7 mouse cellular contexts compared by ENCODE assay signal in genomic region chr15:83148801-83149195, GRCm38 (mm10). TPM values are rescaled to one million over a fixed set of nuclear protein-coding genes. Genes with fewer than 3 reads are reported as not detected.
DNase-seq lines count a peak whose midpoint lies in the region; ATAC-seq and TF ChIP-seq lines count a peak whose summit lies in the region.

No protein-coding gene starts in this region.

- peak overlapping the region; percentile 86 for H3K9ac ChIP-seq in lung, embryonic 14.5 days
- H3K9ac ChIP-seq in embryonic facial prominence, embryonic 14.5 days (ENCODE audit: low read depth, low read length), result peak overlapping the region; percentile 98
- H3K9ac ChIP-seq in midbrain, embryonic 16.5 days (ENCODE audit: low read depth, low read length), result peak overlapping the region; percentile 95

- ATAC-seq in lung, embryonic 14.5 days (ENCODE audit: insufficient read depth), result peak; percentile 85
- ATAC-seq in embryonic facial prominence, embryonic 14.5 days (ENCODE audit: low read depth), result peak; percentile 75
- ATAC-seq in inflammation-experienced regulatory T-cells, adult 6 months, result peak; percentile 20
- ATAC-seq in midbrain, embryonic 16.5 days, result peak; percentile 82

- peak overlapping the region; percentile 92 for H3K4me3 ChIP-seq in lung, embryonic 14.5 days (ENCODE audit: low read depth, low read length)
- peak overlapping the region; percentile 93 for H3K4me3 ChIP-seq in embryonic facial prominence, embryonic 14.5 days (ENCODE audit: low read depth, low read length)
- peak overlapping the region; percentile 84 for H3K4me3 ChIP-seq in midbrain, embryonic 16.5 days (ENCODE audit: low read depth, low read length)

- TF ChIP-seq CTCF in lung, embryonic 14.5 days (IDR thresholded peaks at IDR 0.05; ENCODE audit: low read depth), result no peak

- under 1% methylated on average over 40 of the region's 41 CpGs for WGBS in lung, embryonic 14.5 days
- WGBS in embryonic facial prominence, embryonic 14.5 days, result 0% methylated on average over 10 of the region's 41 CpGs
- under 1% methylated on average over 37 of the region's 41 CpGs for WGBS in midbrain, embryonic 16.5 days

- DNase-seq in lung, embryonic 14.5 days, result peak; percentile 83
- no peak for DNase-seq in lung, postnatal 10 days
- peak; percentile 86 for DNase-seq in embryonic facial prominence, embryonic 14.5 days (ENCODE audit: low spot score)
- DNase-seq in thymus, postnatal 0 days (ENCODE audit: low spot score), result no peak
- no peak for DNase-seq in natural killer cell, adult 2 months (ENCODE audit: low spot score in 2 of 2)

- peak overlapping the region; percentile 93 for H3K4me2 ChIP-seq in lung, embryonic 14.5 days
- peak overlapping the region; percentile 91 for H3K4me2 ChIP-seq in embryonic facial prominence, embryonic 14.5 days (ENCODE audit: low read depth, low read length)
- H3K4me2 ChIP-seq in midbrain, embryonic 16.5 days (ENCODE audit: low read length), result peak overlapping the region; percentile 84

- no peaks in the 10 kb centered on the region for H3K9me3 ChIP-seq in lung, embryonic 14.5 days (ENCODE audit: low read depth, low read length)
- no peaks in the 10 kb centered on the region for H3K9me3 ChIP-seq in embryonic facial prominence, embryonic 14.5 days (ENCODE audit: control insufficient read depth, low read length)
- H3K9me3 ChIP-seq in midbrain, embryonic 16.5 days (replicated peaks; ENCODE audit: control insufficient read depth, low read length, poor library complexity, severe bottlenecking), result no peaks in the 10 kb centered on the region

- H3K36me3 ChIP-seq in lung, embryonic 14.5 days (ENCODE audit: insufficient read depth), result peaks cover 31% of the 10 kb centered on the region
- peaks cover 34% of the 10 kb centered on the region for H3K36me3 ChIP-seq in embryonic facial prominence, embryonic 14.5 days (ENCODE audit: control insufficient read depth, insufficient read depth, low read length)
- 0 out of 2 replicates have a peak, but pooled peaks cover 3% of the 10 kb centered on the region for H3K36me3 ChIP-seq in midbrain, embryonic 16.5 days (ENCODE audit: control insufficient read depth, insufficient read depth, low read length)

- no peaks in the 10 kb centered on the region for H3K27me3 ChIP-seq in lung, embryonic 14.5 days (ENCODE audit: insufficient read depth, low read length)
- no peaks in the 10 kb centered on the region for H3K27me3 ChIP-seq in embryonic facial prominence, embryonic 14.5 days (replicated peaks; ENCODE audit: control insufficient read depth, insufficient read depth, low read length)
- H3K27me3 ChIP-seq in midbrain, embryonic 16.5 days (ENCODE audit: control insufficient read depth, insufficient read depth, low read depth, low read length), result no peaks in the 10 kb centered on the region

- H3K27ac ChIP-seq in lung, embryonic 14.5 days (ENCODE audit: low read depth), result peak overlapping the region; percentile 97
- H3K27ac ChIP-seq in embryonic facial prominence, embryonic 14.5 days (replicated peaks; ENCODE audit: low read depth, low read length), result peak overlapping the region; percentile 98
- H3K27ac ChIP-seq in midbrain, embryonic 16.5 days (ENCODE audit: low read length), result peak overlapping the region; percentile 99

- H3K4me1 ChIP-seq in lung, embryonic 14.5 days (ENCODE audit: insufficient read depth), result no peaks in the 10 kb centered on the region
- H3K4me1 ChIP-seq in embryonic facial prominence, embryonic 14.5 days (ENCODE audit: control insufficient read depth, insufficient read depth, low read length), result peaks cover 11% of the 10 kb centered on the region; the same call in 1 of the 2 replicates
- H3K4me1 ChIP-seq in midbrain, embryonic 16.5 days (ENCODE audit: control insufficient read depth, insufficient read depth, low read length), result peaks cover 10% of the 10 kb centered on the region

RNA-seq across cellular contexts. Expression of gene Poldip3, which starts 0.4 kb away (rescaled TPM):
- 159 and 162 TPM in 2 replicates for polyA plus RNA-seq in lung, embryonic 14.5 days (2014; fragmentation: Nextera tagmentation; extraction: Ambion mirVana)
- polyA plus RNA-seq in embryonic facial prominence, embryonic 14.5 days (2014; fragmentation: Nextera tagmentation; extraction: Ambion mirVana), result 126 and 151 TPM in 2 replicates
- 100 to 1,000 TPM; 162 to 203 (median 174) TPM for polyA plus RNA-seq in inflammation-experienced regulatory T-cells, adult 6 months (2017; shearing (Covaris generic))
- 140 and 145 TPM in 2 replicates for polyA plus RNA-seq in midbrain, embryonic 16.5 days (2015; fragmentation: Nextera tagmentation; extraction: Ambion mirVana)
- 131 and 134 TPM in 2 replicates for polyA plus RNA-seq in thymus, postnatal 0 days (2015; fragmentation: Nextera tagmentation; extraction: Ambion mirVana)

RNA-seq across cellular contexts. Expression of gene Cyb5r3, which starts 23.6 kb away (rescaled TPM):
- polyA plus RNA-seq in lung, embryonic 14.5 days (2014; fragmentation: Nextera tagmentation; extraction: Ambion mirVana), result 161 and 164 TPM in 2 replicates
- polyA plus RNA-seq in embryonic facial prominence, embryonic 14.5 days (2014; fragmentation: Nextera tagmentation; extraction: Ambion mirVana), result 125 and 126 TPM in 2 replicates
- 10 to 100 TPM; 58.4 to 85.8 (median 76.2) TPM for polyA plus RNA-seq in inflammation-experienced regulatory T-cells, adult 6 months (2017; shearing (Covaris generic))
- 107 and 121 TPM in 2 replicates for polyA plus RNA-seq in midbrain, embryonic 16.5 days (2015; fragmentation: Nextera tagmentation; extraction: Ambion mirVana)
- 33.9 and 38.1 TPM in 2 replicates for polyA plus RNA-seq in thymus, postnatal 0 days (2015; fragmentation: Nextera tagmentation; extraction: Ambion mirVana)

RNA-seq across cellular contexts. Expression of gene Rrp7a, which starts 26.2 kb away (rescaled TPM):
- 51.0 and 59.3 TPM in 2 replicates for polyA plus RNA-seq in lung, embryonic 14.5 days (2014; fragmentation: Nextera tagmentation; extraction: Ambion mirVana)
- polyA plus RNA-seq in embryonic facial prominence, embryonic 14.5 days (2014; fragmentation: Nextera tagmentation; extraction: Ambion mirVana), result 61.6 and 63.0 TPM in 2 replicates
- 10 to 100 TPM; 70.6 to 86.9 (median 82.4) TPM for polyA plus RNA-seq in inflammation-experienced regulatory T-cells, adult 6 months (2017; shearing (Covaris generic))
- 90.6 and 93.0 TPM in 2 replicates for polyA plus RNA-seq in midbrain, embryonic 16.5 days (2015; fragmentation: Nextera tagmentation; extraction: Ambion mirVana)
- polyA plus RNA-seq in thymus, postnatal 0 days (2015; fragmentation: Nextera tagmentation; extraction: Ambion mirVana), result 66.2 and 66.9 TPM in 2 replicates

RNA-seq across cellular contexts. Expression of gene Serhl, which starts 59.5 kb away (rescaled TPM):
- 60.6 and 68.1 TPM in 2 replicates for polyA plus RNA-seq in lung, embryonic 14.5 days (2014; fragmentation: Nextera tagmentation; extraction: Ambion mirVana)
- polyA plus RNA-seq in embryonic facial prominence, embryonic 14.5 days (2014; fragmentation: Nextera tagmentation; extraction: Ambion mirVana), result 63.8 and 71.6 TPM in 2 replicates
- 10 to 100 TPM; 63.6 to 95.2 (median 80.0) TPM for polyA plus RNA-seq in inflammation-experienced regulatory T-cells, adult 6 months (2017; shearing (Covaris generic))
- 29.6 and 29.7 TPM in 2 replicates for polyA plus RNA-seq in midbrain, embryonic 16.5 days (2015; fragmentation: Nextera tagmentation; extraction: Ambion mirVana)
- 74.8 and 83.2 TPM in 2 replicates for polyA plus RNA-seq in thymus, postnatal 0 days (2015; fragmentation: Nextera tagmentation; extraction: Ambion mirVana)

Comparison
In these comparisons a context has a peak if more than half of its experiments do, and no peak if none do; other contexts are left out.
1. DNase-seq: peak in lung, embryonic 14.5 days (single experiment) and embryonic facial prominence, embryonic 14.5 days (single experiment); none in lung, postnatal 10 days (single experiment), thymus, postnatal 0 days (single experiment) and natural killer cell, adult 2 months (0 of 2).
2. ATAC-seq: peak in every context shown above with its lines; median percentile 85 in lung, embryonic 14.5 days; 82 in midbrain, embryonic 16.5 days; 75 in embryonic facial prominence, embryonic 14.5 days; 20 in inflammation-experienced regulatory T-cells, adult 6 months.
3. Peak in every context shown above with its lines, with median percentiles within 50 percentile points of each other: H3K27ac ChIP-seq, H3K4me2 ChIP-seq, H3K4me3 ChIP-seq and H3K9ac ChIP-seq.